Mouse (Mus musculus): ENCODE data around the gene Fam214b. TPM values are rescaled to one million over a fixed set of nuclear protein-coding genes. Genes with fewer than 3 reads are reported as not detected.

Fam214b gene
- polyA plus RNA-seq, 2 experiments, result 16.9 to 22.2 TPM

GRCm38 (mm10) chr4:42998022-42998421 is 48.0 kb downstream of the Fam214b start:
- H3K27ac ChIP-seq, result peak overlapping the region; percentile 50; the same call in 1 of the 2 replicates
- no peaks in the 10 kb centered on the region for H3K9me3 ChIP-seq (ENCODE audit: control insufficient read depth, low read length)
- TF ChIP-seq EP300 (IDR thresholded peaks at IDR 0.05; ENCODE audit: low read depth) (no peak), CTCF (IDR thresholded peaks at IDR 0.05; ENCODE audit: low read depth) (no peak)
- 52% methylated on average over 2 of the region's 2 CpGs for WGBS (ENCODE audit: insufficient replicate concordance)
- peak overlapping the region; percentile 87 for H3K4me2 ChIP-seq (ENCODE audit: low read depth)
- peaks cover 43% of the 10 kb centered on the region for H3K36me3 ChIP-seq (replicated peaks; ENCODE audit: control insufficient read depth, insufficient read depth, low read depth)
- H3K9ac ChIP-seq (replicated peaks), result peak overlapping the region; percentile 99
- DNase-seq (ENCODE audit: low read depth in 3 of 3, low spot score in 3 of 3), result no peak
- peak overlapping the region in 1 of 2 experiments; percentile 100; a peak in 2 of 4 replicates for H3K4me3 ChIP-seq (ENCODE audit: insufficient read depth in 1 of 2, low read depth in 2 of 2, low read length in 2 of 2)
- ATAC-seq (ENCODE audit: insufficient read depth), result no peak
- H3K4me1 ChIP-seq (replicated peaks; ENCODE audit: control insufficient read depth in 2 of 2, insufficient read depth in 2 of 2, low read length in 1 of 2), result peaks cover 14 to 22% of the 10 kb centered on the region in 2 experiments
- H3K27me3 ChIP-seq (ENCODE audit: control insufficient read depth, insufficient read depth, low read length), result no peaks in the 10 kb centered on the region

- H3K27me3 ChIP-seq (ENCODE audit: control insufficient read depth, insufficient read depth, low read length), result no peaks in the 10 kb centered on the region
- H3K4me1 ChIP-seq (replicated peaks; ENCODE audit: control insufficient read depth in 2 of 2, insufficient read depth in 2 of 2, low read length in 1 of 2), result no peaks in the 10 kb centered on the region
- H3K9me3 ChIP-seq (ENCODE audit: control insufficient read depth, low read length), result no peaks in the 10 kb centered on the region
- 54% methylated on average over 1 of the region's 1 CpGs for WGBS (ENCODE audit: insufficient replicate concordance)
- TF ChIP-seq CTCF (IDR thresholded peaks at IDR 0.05; ENCODE audit: low read depth), result no peak
- no peak for TF ChIP-seq EP300 (IDR thresholded peaks at IDR 0.05; ENCODE audit: low read depth)
- DNase-seq (ENCODE audit: low read depth in 3 of 3, low spot score in 3 of 3) (no peak), ATAC-seq (ENCODE audit: insufficient read depth) (no peak)
- no peak overlapping the region for H3K9ac ChIP-seq (replicated peaks)
- peaks cover 95% of the 10 kb centered on the region for H3K36me3 ChIP-seq (replicated peaks; ENCODE audit: control insufficient read depth, insufficient read depth, low read depth)
- H3K27ac ChIP-seq, result no peak overlapping the region
- no peak overlapping the region for H3K4me2 ChIP-seq (ENCODE audit: low read depth)
- no peak overlapping the region for H3K4me3 ChIP-seq (ENCODE audit: insufficient read depth in 1 of 2, low read depth in 2 of 2, low read length in 2 of 2)
Observed at GRCm38 (mm10) chr4:42988296-42988695, 57.7 kb downstream of the Fam214b start.

Other genes starting within 250 kb of the Fam214b start
- 0.21 and 0.22 TPM in 2 replicates for gene Fam205a1, start 192.3 kb downstream of the Fam214b start, polyA plus RNA-seq (2012; rRNA removed)
- gene Fam205a1, start 192.3 kb downstream of the Fam214b start, polyA plus RNA-seq (2014; fragmentation: Nextera tagmentation; extraction: Ambion mirVana), result 0.04 and 0.28 TPM in 2 replicates
- gene Gm12394, start 189.4 kb downstream of the Fam214b start, polyA plus RNA-seq (2012; rRNA removed), result 0.01 TPM in 1 of 2 replicates, not detected in the other
- gene Gm12394, start 189.4 kb downstream of the Fam214b start, polyA plus RNA-seq (2014; fragmentation: Nextera tagmentation; extraction: Ambion mirVana), result 0.05 TPM in 1 of 2 replicates, not detected in the other
- gene Fam205c, start 172.0 kb downstream of the Fam214b start, polyA plus RNA-seq (2012; rRNA removed), result 0.06 and 0.07 TPM in 2 replicates
- 0.15 and 0.30 TPM in 2 replicates for gene Fam205c, start 172.0 kb downstream of the Fam214b start, polyA plus RNA-seq (2014; fragmentation: Nextera tagmentation; extraction: Ambion mirVana)
- gene Phf24, start 129.6 kb downstream of the Fam214b start, polyA plus RNA-seq (2012; rRNA removed), result 0.12 and 0.16 TPM in 2 replicates
- 0.08 and 0.14 TPM in 2 replicates for gene Phf24, start 129.6 kb downstream of the Fam214b start, polyA plus RNA-seq (2014; fragmentation: Nextera tagmentation; extraction: Ambion mirVana)
- 0.90 and 1.3 TPM in 2 replicates for gene Dnajb5, start 96.4 kb downstream of the Fam214b start, polyA plus RNA-seq (2012; rRNA removed)
- gene Dnajb5, start 96.4 kb downstream of the Fam214b start, polyA plus RNA-seq (2014; fragmentation: Nextera tagmentation; extraction: Ambion mirVana), result 0.43 and 0.54 TPM in 2 replicates
- 0.07 TPM in 1 of 2 replicates, not detected in the other for gene 1700022I11Rik, start 76.6 kb downstream of the Fam214b start, polyA plus RNA-seq (2012; rRNA removed)
- 0.16 and 0.44 TPM in 2 replicates for gene 1700022I11Rik, start 76.6 kb downstream of the Fam214b start, polyA plus RNA-seq (2014; fragmentation: Nextera tagmentation; extraction: Ambion mirVana)
- 48.9 and 80.0 TPM in 2 replicates for gene Vcp, start 45.7 kb downstream of the Fam214b start, polyA plus RNA-seq (2012; rRNA removed)
- gene Vcp, start 45.7 kb downstream of the Fam214b start, polyA plus RNA-seq (2014; fragmentation: Nextera tagmentation; extraction: Ambion mirVana), result 176 and 191 TPM in 2 replicates
- gene Fancg, start 35.7 kb downstream of the Fam214b start, polyA plus RNA-seq (2012; rRNA removed), result 8.2 and 9.9 TPM in 2 replicates
- gene Fancg, start 35.7 kb downstream of the Fam214b start, polyA plus RNA-seq (2014; fragmentation: Nextera tagmentation; extraction: Ambion mirVana), result 8.3 and 10.0 TPM in 2 replicates
- 9.2 and 10.4 TPM in 2 replicates for gene Pigo, start 20.4 kb downstream of the Fam214b start, polyA plus RNA-seq (2012; rRNA removed)
- gene Pigo, start 20.4 kb downstream of the Fam214b start, polyA plus RNA-seq (2014; fragmentation: Nextera tagmentation; extraction: Ambion mirVana), result 8.3 and 11.0 TPM in 2 replicates
- 55.8 and 83.2 TPM in 2 replicates for gene Stoml2, start 14.5 kb downstream of the Fam214b start, polyA plus RNA-seq (2012; rRNA removed)
- 200 and 229 TPM in 2 replicates for gene Stoml2, start 14.5 kb downstream of the Fam214b start, polyA plus RNA-seq (2014; fragmentation: Nextera tagmentation; extraction: Ambion mirVana)
- gene Unc13b, start 12.7 kb upstream of the Fam214b start, polyA plus RNA-seq (2012; rRNA removed), result 0.59 and 0.73 TPM in 2 replicates
- gene Unc13b, start 12.7 kb upstream of the Fam214b start, polyA plus RNA-seq (2014; fragmentation: Nextera tagmentation; extraction: Ambion mirVana), result 0.19 and 0.37 TPM in 2 replicates
- gene Atp8b5, start 220.9 kb upstream of the Fam214b start, polyA plus RNA-seq (2012; rRNA removed), result 0.05 and 0.06 TPM in 2 replicates
- gene Atp8b5, start 220.9 kb upstream of the Fam214b start, polyA plus RNA-seq (2014; fragmentation: Nextera tagmentation; extraction: Ambion mirVana), result 0.06 TPM in 1 of 2 replicates, not detected in the other